In genomic region chr19:5841999-5842784, GRCm38 (mm10) we compare ENCODE assay signal across 8 mouse cellular contexts. TPM values are rescaled to one million over a fixed set of nuclear protein-coding genes. Genes with fewer than 3 reads are reported as not detected.
A peak's percentile ranks its signal among the peaks of the same experiment; 100 is the strongest.
DNase-seq lines count a peak whose midpoint lies in the region; ATAC-seq and TF ChIP-seq lines count a peak whose summit lies in the region.

No protein-coding gene starts in this region.

- H3K4me1 ChIP-seq in cerebellum, adult 2 months (ENCODE audit: control insufficient read depth, insufficient read depth, low read length) = peaks cover 16% of the 10 kb centered on the region
- peaks cover 29% of the 10 kb centered on the region for H3K4me1 ChIP-seq in hindbrain, embryonic 16.5 days (ENCODE audit: control insufficient read depth, insufficient read depth, low read depth, low read length)
- H3K4me1 ChIP-seq in neural tube, embryonic 14.5 days (ENCODE audit: control insufficient read depth, insufficient read depth, low read length) = peaks cover 19% of the 10 kb centered on the region

- DNase-seq in cerebellum, adult 2 months = no peak
- no peak for DNase-seq in cerebellum, adult 18-20 months
- peak; percentile 60 for DNase-seq in 3134 (ENCODE audit: extremely low read depth, insufficient read length, low spot score)
- DNase-seq in c-Kit-positive CD71-positive TER-119-negative erythroid progenitor cells, embryonic 14.5 days (ENCODE audit: low read depth) = peak; percentile 37
- no peak for DNase-seq in frontal cortex, postnatal 36 days (ENCODE audit: low spot score in 2 of 2)
- DNase-seq in yolk sac, embryonic 10.5 days (ENCODE audit: low spot score) = no peak

- H3K9me3 ChIP-seq in hindbrain, embryonic 16.5 days (ENCODE audit: control insufficient read depth, low read length) = no peaks in the 10 kb centered on the region
- no peaks in the 10 kb centered on the region for H3K9me3 ChIP-seq in neural tube, embryonic 14.5 days (ENCODE audit: control insufficient read depth, low read length)

- no peak for TF ChIP-seq POLR2A in cerebellum, adult 2 months (IDR thresholded peaks at IDR 0.05; ENCODE audit: borderline replicate concordance, insufficient read depth, low read length)

- no peak for TF ChIP-seq CTCF in cerebellum, adult 2 months (IDR thresholded peaks at IDR 0.05; ENCODE audit: borderline replicate concordance, insufficient read depth, low read depth, low read length)

- no peak overlapping the region; the same call in 1 of the 2 replicates for H3K9ac ChIP-seq in hindbrain, embryonic 16.5 days (ENCODE audit: low read depth, low read length)
- H3K9ac ChIP-seq in neural tube, embryonic 14.5 days (replicated peaks; ENCODE audit: low read depth, low read length) = no peak overlapping the region

- H3K27ac ChIP-seq in cerebellum, adult 2 months (ENCODE audit: insufficient read depth, low read length) = peak overlapping the region; percentile 81
- H3K27ac ChIP-seq in hindbrain, embryonic 16.5 days (ENCODE audit: low read depth, low read length) = peak overlapping the region; percentile 19; the same call in 1 of the 2 replicates
- H3K27ac ChIP-seq in neural tube, embryonic 14.5 days (ENCODE audit: low read depth, low read length) = peak overlapping the region; percentile 18; the same call in 1 of the 2 replicates

- H3K4me3 ChIP-seq in cerebellum, adult 2 months (replicated peaks; ENCODE audit: insufficient read depth, low read depth, low read length) = peak overlapping the region; percentile 39
- H3K4me3 ChIP-seq in hindbrain, embryonic 16.5 days (ENCODE audit: low read length) = no peak overlapping the region
- no peak overlapping the region for H3K4me3 ChIP-seq in neural tube, embryonic 14.5 days (ENCODE audit: low read depth, low read length)

- 78% methylated on average over 5 of the region's 5 CpGs for WGBS in cerebellum, adult 2 months
- 51% methylated on average over 5 of the region's 5 CpGs for WGBS in hindbrain, embryonic 16.5 days
- 43% methylated on average over 5 of the region's 5 CpGs for WGBS in neural tube, embryonic 14.5 days

- no peaks in the 10 kb centered on the region for H3K36me3 ChIP-seq in hindbrain, embryonic 16.5 days (ENCODE audit: control insufficient read depth, insufficient read depth, low read length)
- H3K36me3 ChIP-seq in neural tube, embryonic 14.5 days (ENCODE audit: control insufficient read depth, insufficient read depth, low read length) = no peaks in the 10 kb centered on the region

- no peaks in the 10 kb centered on the region for H3K27me3 ChIP-seq in cerebellum, adult 2 months (ENCODE audit: control insufficient read depth, insufficient read depth, low read length)
- H3K27me3 ChIP-seq in hindbrain, embryonic 16.5 days (replicated peaks; ENCODE audit: control insufficient read depth, insufficient read depth, low read length) = no peaks in the 10 kb centered on the region
- H3K27me3 ChIP-seq in neural tube, embryonic 14.5 days (ENCODE audit: control insufficient read depth, insufficient read depth, low read length) = no peaks in the 10 kb centered on the region

- H3K4me2 ChIP-seq in hindbrain, embryonic 16.5 days (ENCODE audit: low read length) = peak overlapping the region; percentile 8; the same call in 1 of the 2 replicates
- no peak overlapping the region for H3K4me2 ChIP-seq in neural tube, embryonic 14.5 days (ENCODE audit: low read depth, low read length)

- ATAC-seq in hindbrain, embryonic 16.5 days = no peak
- ATAC-seq in neural tube, embryonic 14.5 days (ENCODE audit: low read depth) = no peak

RNA-seq across cellular contexts. Expression of gene Frmd8, which starts 32.9 kb away (rescaled TPM):
- polyA plus RNA-seq in cerebellum, adult 2 months (2012; rRNA removed) = 23.4 and 28.3 TPM in 2 replicates
- polyA plus RNA-seq in hindbrain, embryonic 16.5 days (2015; fragmentation: Nextera tagmentation; extraction: Ambion mirVana) = 18.1 and 20.1 TPM in 2 replicates
- 9.4 and 12.7 TPM in 2 replicates for polyA plus RNA-seq in neural tube, embryonic 14.5 days (2014; fragmentation: Nextera tagmentation; extraction: Ambion mirVana)

RNA-seq across cellular contexts. Expression of gene Slc25a45, which starts 35.4 kb away (rescaled TPM):
- 4.3 and 5.0 TPM in 2 replicates for polyA plus RNA-seq in cerebellum, adult 2 months (2012; rRNA removed)
- polyA plus RNA-seq in hindbrain, embryonic 16.5 days (2015; fragmentation: Nextera tagmentation; extraction: Ambion mirVana) = 2.2 and 2.6 TPM in 2 replicates
- 0.59 and 1.3 TPM in 2 replicates for polyA plus RNA-seq in neural tube, embryonic 14.5 days (2014; fragmentation: Nextera tagmentation; extraction: Ambion mirVana)

RNA-seq across cellular contexts. Expression of gene Tigd3, which starts 51.8 kb away (rescaled TPM):
- 5.1 and 5.6 TPM in 2 replicates for polyA plus RNA-seq in cerebellum, adult 2 months (2012; rRNA removed)
- 10.0 and 10.2 TPM in 2 replicates for polyA plus RNA-seq in hindbrain, embryonic 16.5 days (2015; fragmentation: Nextera tagmentation; extraction: Ambion mirVana)
- polyA plus RNA-seq in neural tube, embryonic 14.5 days (2014; fragmentation: Nextera tagmentation; extraction: Ambion mirVana) = 11.4 and 12.8 TPM in 2 replicates

Comparison
In these comparisons a context has a peak if more than half of its experiments do, and no peak if none do; other contexts are left out.
1. DNase-seq: peak in 3134 (single experiment) and c-Kit-positive CD71-positive TER-119-negative erythroid progenitor cells, embryonic 14.5 days (single experiment); none in cerebellum, adult 2 months (0 of 2), cerebellum, adult 18-20 months (0 of 2), frontal cortex, postnatal 36 days (0 of 2) and yolk sac, embryonic 10.5 days (single experiment).
2. H3K27ac ChIP-seq: peak in every context shown above with its lines; median percentile 81 in cerebellum, adult 2 months; 19 in hindbrain, embryonic 16.5 days; 18 in neural tube, embryonic 14.5 days.